Mouse (Mus musculus) forebrain, embryonic 14.5 days (tissue): ENCODE results near the gene Gm26620. TPM values are rescaled to one million over a fixed set of nuclear protein-coding genes. Genes with fewer than 3 reads are reported as not detected.

Experiments used
- ATAC-seq: fragments of 200-750 bp; cut with Nextera tagmentation; 2 replicates; pipeline ENCODE4 v1.8.0; 2017; ENCODE audit warnings: mild to moderate bottlenecking, moderate library complexity
- DNase-seq: peaks from one replicate; pipeline ENCODE4 v3.0.0-alpha.2; 2015; ENCODE audit warnings: low spot score
- H3K27ac ChIP-seq: fragments of 300-500 bp; sonication (generic); 2 replicates; pipeline ENCODE4 v1.5.1; 2014; ENCODE audit warnings: low read depth, mild to moderate bottlenecking, control low read depth, low read length, moderate library complexity
- H3K27me3 ChIP-seq: fragments of 300-500 bp; sonication (generic); replicated peaks from 2 replicates; pipeline ENCODE4 v1.6.1; 2014; ENCODE audit warnings: low read length, control low read depth, mixed read lengths; ENCODE audit not compliant: control insufficient read depth, insufficient read depth
- H3K36me3 ChIP-seq: fragments of 300-500 bp; sonication (generic); 2 replicates; pipeline ENCODE4 v1.6.1; 2014; ENCODE audit warnings: low read length, control low read depth; ENCODE audit not compliant: control insufficient read depth, insufficient read depth
- H3K4me1 ChIP-seq: fragments of 300-500 bp; sonication (generic); 2 replicates; pipeline ENCODE4 v1.6.1; 2014; ENCODE audit warnings: antibody characterized with exemption, low read length, control low read depth; ENCODE audit not compliant: control insufficient read depth, insufficient read depth
- H3K4me2 ChIP-seq: fragments of 300-500 bp; sonication (generic); 2 replicates; pipeline ENCODE4 v1.6.1; 2014; ENCODE audit warnings: mild to moderate bottlenecking, control low read depth, low read length
- H3K4me3 ChIP-seq: fragments of 300-500 bp; sonication (generic); 2 replicates; pipeline ENCODE4 v1.5.1; 2014; ENCODE audit warnings: low read depth, low read length, control low read depth
- H3K9ac ChIP-seq: fragments of 300-500 bp; sonication (generic); 2 replicates; pipeline ENCODE4 v1.6.1; 2014; ENCODE audit warnings: mild to moderate bottlenecking, low read length, control low read depth, moderate library complexity
- H3K9me3 ChIP-seq: fragments of 300-500 bp; sonication (generic); replicated peaks from 2 replicates; pipeline ENCODE4 v1.6.1; 2016; ENCODE audit warnings: low read length, control low read depth, mixed read lengths; ENCODE audit not compliant: control insufficient read depth
- WGBS: fragments of 180-500 bp; shearing (Covaris S2); extraction: QIAGEN DNeasy Blood & Tissue Kit; methylation state at CpG from one replicate; pipeline ENCODE4 v1.1.7; 2014; 5-methylcytosine and 5-hydroxymethylcytosine counted together
- polyA plus RNA-seq: library from polyadenylated mRNA; unstranded; fragments of >200 nt; fragmentation: Nextera tagmentation; extraction: Ambion mirVana; gene quantifications from 2 replicates; pipeline ENCODE4 v1.2.1, GENCODE M21; 2014

Gene Gm26620
- polyA plus RNA-seq, 1 experiment from 2014 or later = 0.29 TPM

- Histone ChIP-seq H3K9me3 (no peaks in the 10 kb centered on the region), H3K4me1 (peaks cover 3% of the 10 kb centered on the region), H3K27me3 (no peaks in the 10 kb centered on the region), H3K4me3 (peak within 1 kb of the TSS; percentile 86), H3K4me2 (peak within 1 kb of the TSS; percentile 72), H3K27ac (peak within 1 kb of the TSS; percentile 33; the same call in 1 of the 2 replicates), H3K36me3 (peaks cover 12% of the 10 kb centered on the region; the same call in 1 of the 2 replicates), H3K9ac (peak within 1 kb of the TSS; percentile 87)
- under 1% methylated on average over 25 of the region's 25 CpGs for WGBS
- DNase-seq (peak; percentile 93), ATAC-seq (peak; percentile 81)
Observed at GRCm38 (mm10) chr1:170867691-170868105, 17.2 kb upstream of the Gm26620 start, which contains the start of gene Atf6. TSS of gene Atf6 (minus strand) at chr1:170867771.

- Histone ChIP-seq H3K4me2 (peak overlapping the region; percentile 72), H3K36me3 (peaks cover 12% of the 10 kb centered on the region; the same call in 1 of the 2 replicates), H3K27ac (0 out of 2 replicates have a peak overlapping the region, but pooled peaks have one; percentile 33), H3K27me3 (no peaks in the 10 kb centered on the region), H3K4me3 (peak overlapping the region; percentile 86), H3K9ac (peak overlapping the region; percentile 87), H3K4me1 (peaks cover 3% of the 10 kb centered on the region), H3K9me3 (no peaks in the 10 kb centered on the region)
- ATAC-seq = peak; percentile 91
- WGBS = under 1% methylated on average over 33 of the region's 33 CpGs
- peak; percentile 95 for DNase-seq
Observed at GRCm38 (mm10) chr1:170868107-170868904, 16.6 kb upstream of the Gm26620 start.

GRCm38 (mm10) chr1:170868905-170869283, 16.0 kb upstream of the Gm26620 start:
- Histone ChIP-seq H3K9me3 (no peaks in the 10 kb centered on the region), H3K27ac (0 out of 2 replicates have a peak overlapping the region, but pooled peaks have one; percentile 33), H3K27me3 (no peaks in the 10 kb centered on the region), H3K4me2 (peak overlapping the region; percentile 72), H3K4me3 (peak overlapping the region; percentile 86), H3K36me3 (peaks cover 15% of the 10 kb centered on the region; the same call in 1 of the 2 replicates), H3K4me1 (peaks cover 3% of the 10 kb centered on the region), H3K9ac (peak overlapping the region; percentile 60)
- peak; percentile 32 for ATAC-seq
- DNase-seq = no peak
- WGBS = 19% methylated on average over 14 of the region's 14 CpGs

- Histone ChIP-seq H3K4me3 (no peak overlapping the region), H3K27ac (no peak overlapping the region), H3K4me1 (peaks cover 3% of the 10 kb centered on the region), H3K27me3 (no peaks in the 10 kb centered on the region), H3K4me2 (no peak overlapping the region), H3K36me3 (peaks cover 31% of the 10 kb centered on the region), H3K9ac (no peak overlapping the region), H3K9me3 (no peaks in the 10 kb centered on the region)
- DNase-seq = no peak
- ATAC-seq = no peak
- WGBS = 93% methylated on average over 6 of the region's 6 CpGs
Observed at GRCm38 (mm10) chr1:170871402-170871801, 13.5 kb upstream of the Gm26620 start.

- no peak overlapping the region for H3K4me3 ChIP-seq
- H3K27ac ChIP-seq = no peak overlapping the region
- ATAC-seq (no peak), DNase-seq (no peak)
- H3K9ac ChIP-seq = no peak overlapping the region
- H3K4me2 ChIP-seq = no peak overlapping the region
- H3K4me1 ChIP-seq = peaks cover under 1% of the 10 kb centered on the region; the same call in 1 of the 2 replicates
- H3K9me3 ChIP-seq = no peaks in the 10 kb centered on the region
- 97% methylated on average over 2 of the region's 2 CpGs for WGBS
- H3K36me3 ChIP-seq = peaks cover 31% of the 10 kb centered on the region
- H3K27me3 ChIP-seq = no peaks in the 10 kb centered on the region
Observed at GRCm38 (mm10) chr1:170871961-170872360, 12.9 kb upstream of the Gm26620 start.

GRCm38 (mm10) chr1:170875676-170876075, 9.2 kb upstream of the Gm26620 start:
- no peak overlapping the region for H3K9ac ChIP-seq
- H3K4me3 ChIP-seq = no peak overlapping the region
- no peak overlapping the region for H3K4me2 ChIP-seq
- no peak overlapping the region for H3K27ac ChIP-seq
- H3K27me3 ChIP-seq = no peaks in the 10 kb centered on the region
- peaks cover 49% of the 10 kb centered on the region for H3K36me3 ChIP-seq
- ATAC-seq = no peak
- H3K9me3 ChIP-seq = no peaks in the 10 kb centered on the region
- no peak for DNase-seq
- H3K4me1 ChIP-seq = no peaks in the 10 kb centered on the region
- WGBS = 79% methylated on average over 3 of the region's 3 CpGs

GRCm38 (mm10) chr1:170876906-170877305, 8.0 kb upstream of the Gm26620 start:
- H3K36me3 ChIP-seq = peaks cover 46% of the 10 kb centered on the region

GRCm38 (mm10) chr1:170882915-170883485, 1.9 kb upstream of the Gm26620 start:
- DNase-seq = no peak
- no peak for ATAC-seq
- peaks cover 7% of the 10 kb centered on the region; the same call in 1 of the 2 replicates for H3K4me1 ChIP-seq
- WGBS = 92% methylated on average over 5 of the region's 5 CpGs
- H3K36me3 ChIP-seq = peaks cover 19% of the 10 kb centered on the region
- no peak overlapping the region for H3K9ac ChIP-seq
- no peak overlapping the region for H3K27ac ChIP-seq
- H3K4me3 ChIP-seq = no peak overlapping the region
- H3K4me2 ChIP-seq = no peak overlapping the region
- no peaks in the 10 kb centered on the region for H3K27me3 ChIP-seq
- H3K9me3 ChIP-seq = no peaks in the 10 kb centered on the region

More at GRCm38 (mm10) chr1:170876906-170877305, 8.0 kb upstream of the Gm26620 start:
- Histone ChIP-seq H3K27me3 (no peaks in the 10 kb centered on the region), H3K9me3 (no peaks in the 10 kb centered on the region), H3K4me2 (no peak overlapping the region), H3K4me3 (no peak overlapping the region), H3K4me1 (no peaks in the 10 kb centered on the region), H3K9ac (no peak overlapping the region), H3K27ac (no peak overlapping the region)
- DNase-seq = no peak
- WGBS = 95% methylated on average over 5 of the region's 5 CpGs
- no peak for ATAC-seq
